Mouse (Mus musculus) spleen, embryonic (tissue): ENCODE measurements around the gene Hypk.
"Not testable (repeated sequence)": the region's sequence is repeated elsewhere in the genome, so short reads cannot be mapped to it uniquely, and the experiment has no call there.

Experiments used
- CTCF ChIA-PET: fragments of 350-600 bp; sonication (Branson Sonifier 250); formaldehyde crosslinking; loops from one replicate; lab custom pipeline; 2022; lab: Charles Lee

The Hypk gene

DNA sequence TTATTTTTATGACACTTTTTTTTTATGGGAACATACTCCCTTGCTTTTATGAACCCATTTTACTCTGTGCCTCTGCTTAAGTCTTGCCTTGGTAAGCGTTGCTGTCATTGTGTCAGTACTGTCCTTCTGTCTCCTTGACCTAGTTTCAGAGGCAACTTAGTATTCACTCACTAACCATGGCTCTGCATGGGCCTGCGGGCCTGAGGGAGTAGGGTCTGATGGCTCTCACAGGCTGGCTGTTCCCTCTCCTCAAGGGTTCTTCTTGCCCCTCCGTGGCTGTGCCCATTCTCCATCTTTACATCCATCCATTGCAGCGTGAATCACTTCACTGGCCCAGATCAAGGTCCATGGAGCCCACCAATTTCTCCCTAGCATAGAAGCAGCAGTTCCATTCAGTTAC, 6.6 kb upstream of the Hypk start:
- CTCF ChIA-PET: no interaction called here

DNA sequence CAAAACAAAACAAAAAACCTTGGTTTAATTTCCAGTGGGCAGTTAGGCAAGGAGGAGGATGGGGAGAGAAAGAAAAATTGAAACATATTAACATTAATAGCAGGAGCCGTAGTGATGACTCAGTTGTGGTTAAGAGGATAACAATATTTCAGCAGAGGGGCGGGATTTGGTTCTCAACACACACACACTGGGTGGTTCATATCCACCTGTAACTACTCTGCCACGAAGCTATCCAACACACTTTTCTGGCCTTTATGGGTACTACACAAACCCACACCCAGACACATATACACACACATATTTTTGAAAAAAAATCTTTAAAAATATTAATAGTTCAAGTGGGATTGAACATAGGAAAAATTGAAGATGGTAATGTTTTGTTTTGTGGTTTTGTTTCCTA, 6.1 kb upstream of the Hypk start:
- CTCF ChIA-PET: no interaction called here

DNA sequence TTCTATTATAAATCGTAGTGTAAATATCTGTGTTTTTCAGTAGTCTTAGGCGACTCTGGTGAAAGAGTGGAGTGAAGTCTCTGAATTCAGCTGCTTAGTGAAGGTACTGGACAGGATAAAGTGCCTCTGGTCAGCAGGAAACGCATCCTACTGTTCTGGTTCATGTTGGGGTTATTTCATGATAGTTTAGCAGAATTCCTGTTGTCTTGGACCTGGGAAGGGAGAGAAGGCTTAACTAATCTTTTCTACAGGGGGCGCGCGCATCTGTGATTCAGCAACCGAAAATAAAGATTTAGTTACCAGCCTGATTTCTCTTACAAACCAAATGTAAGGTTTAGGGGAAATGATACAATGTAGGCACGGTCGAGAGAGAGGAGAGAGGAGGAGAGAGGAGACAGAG, 5.0 kb upstream of the Hypk start:
- CTCF ChIA-PET: no interaction called here

DNA sequence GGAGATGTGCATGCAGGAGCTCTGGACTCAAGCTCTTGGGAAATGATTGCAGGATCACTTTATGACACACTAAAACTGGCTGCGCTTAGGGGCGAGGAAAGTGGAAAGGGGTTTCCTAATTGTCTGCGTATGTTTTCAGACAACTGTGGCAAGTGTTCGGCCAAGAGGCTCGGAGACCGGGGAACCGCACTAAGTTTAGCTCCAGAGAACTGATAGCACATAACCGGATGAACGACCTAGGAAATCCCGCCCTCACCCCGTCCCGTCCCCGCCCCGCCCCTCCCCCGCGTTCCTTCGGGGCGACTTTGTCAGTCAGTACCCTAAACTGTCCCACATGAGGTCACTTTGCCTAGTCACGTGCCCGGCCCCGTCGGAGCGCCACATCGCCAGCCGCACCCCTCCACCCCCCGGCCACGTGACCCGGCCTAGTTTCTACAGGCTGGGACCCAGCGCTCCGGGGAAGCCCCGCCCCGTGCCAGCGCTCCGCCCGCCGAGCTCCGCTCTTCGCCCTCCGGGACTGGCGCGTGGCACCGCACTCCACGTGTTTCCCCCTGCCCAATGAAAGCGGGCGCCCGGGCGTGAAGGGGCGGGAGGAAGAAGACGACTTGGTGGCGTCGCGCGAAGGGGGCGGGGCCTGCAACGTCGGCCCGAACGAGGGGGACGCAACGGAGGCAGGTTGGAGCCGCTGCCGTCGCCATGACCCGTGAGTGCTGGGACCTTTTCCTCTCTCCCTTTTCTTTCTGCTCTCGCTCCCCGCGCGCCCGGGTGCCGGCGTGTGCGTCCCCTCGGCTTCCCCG, 4.2 kb upstream of the Hypk start, which contains the start of gene Serf2:
TSS of gene Serf2 (plus strand) at position 457 of the 797 bp plus-strand sequence.
- CTCF ChIA-PET: interaction anchor here (1.6 kb wide), 1 partner anchor 9 kb away, joined by 3 read pairs; no protein-coding TSS in a partner anchor

DNA sequence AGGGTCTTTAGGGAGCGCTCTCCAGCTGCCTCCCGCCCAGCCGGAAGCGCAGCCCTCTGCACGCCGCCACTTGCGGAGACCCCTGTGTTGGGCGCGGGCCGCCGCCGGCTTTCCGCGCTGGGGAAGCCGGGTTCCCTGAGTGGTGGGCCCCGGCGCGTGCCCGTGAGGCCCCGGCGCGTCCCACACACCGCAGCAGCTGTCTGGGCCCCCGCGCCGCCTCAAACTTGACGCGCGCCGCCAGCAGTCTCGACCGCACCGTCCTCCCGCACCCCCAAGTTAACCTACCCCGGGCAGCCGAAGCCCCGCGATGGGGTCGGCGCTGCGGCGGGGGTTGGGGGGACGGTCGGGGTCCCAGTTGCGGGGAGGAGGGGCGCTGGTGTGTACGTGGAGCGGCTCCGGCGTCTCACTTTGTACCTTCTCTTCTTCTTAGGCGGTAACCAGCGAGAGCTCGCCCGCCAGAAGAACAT, 3.5 kb upstream of the Hypk start:
- CTCF ChIA-PET: interaction anchor here (1.6 kb wide), 1 partner anchor 8 kb away, joined by 3 read pairs; no protein-coding TSS in a partner anchor

DNA sequence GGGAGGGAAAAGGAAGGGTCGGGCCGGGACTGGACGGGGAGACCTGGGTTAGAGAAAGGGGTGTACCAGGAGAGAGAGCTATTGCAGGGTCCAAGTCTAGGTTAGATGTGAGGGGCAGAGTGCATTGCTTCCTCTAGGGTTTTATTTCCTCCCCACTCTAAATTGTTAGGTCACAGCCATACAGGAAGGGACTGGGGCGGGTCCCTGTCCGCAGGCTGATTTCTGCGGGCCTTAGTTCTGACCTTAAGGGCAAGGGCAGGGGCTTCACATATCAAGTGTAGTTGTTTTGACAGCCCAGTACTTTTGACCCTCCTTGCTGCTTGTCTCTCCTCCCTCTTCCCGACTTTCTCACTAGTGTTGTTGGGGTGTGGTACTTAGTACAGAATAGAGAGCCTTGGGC, 3.0 kb upstream of the Hypk start:
- CTCF ChIA-PET: interaction anchor here (0.5 to 1.6 kb wide), 2 partner anchors 8 to 23 kb away, joined by 3 to 5 read pairs; no protein-coding TSS in a partner anchor

DNA sequence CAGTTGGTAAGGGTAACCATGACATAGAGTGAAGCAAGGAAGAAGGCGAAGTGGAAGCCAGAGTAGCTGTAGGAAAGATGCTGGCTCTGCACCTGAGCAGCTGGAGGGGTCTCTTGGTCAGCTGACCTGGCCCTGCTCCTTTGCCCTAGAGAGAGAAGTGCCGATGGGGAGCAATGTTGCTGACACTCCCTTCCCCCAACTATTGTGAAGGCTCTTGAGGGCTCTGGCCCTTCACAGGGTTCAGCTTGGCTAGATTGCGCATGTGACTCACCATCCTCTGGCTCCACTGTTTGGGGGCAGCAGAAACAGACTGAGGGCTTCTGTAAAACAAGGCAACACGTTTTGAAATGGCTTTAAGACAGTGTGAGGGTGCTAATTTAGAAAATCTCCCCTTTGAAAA, 729 bp upstream of the Hypk start:
- CTCF ChIA-PET: no interaction called here

DNA sequence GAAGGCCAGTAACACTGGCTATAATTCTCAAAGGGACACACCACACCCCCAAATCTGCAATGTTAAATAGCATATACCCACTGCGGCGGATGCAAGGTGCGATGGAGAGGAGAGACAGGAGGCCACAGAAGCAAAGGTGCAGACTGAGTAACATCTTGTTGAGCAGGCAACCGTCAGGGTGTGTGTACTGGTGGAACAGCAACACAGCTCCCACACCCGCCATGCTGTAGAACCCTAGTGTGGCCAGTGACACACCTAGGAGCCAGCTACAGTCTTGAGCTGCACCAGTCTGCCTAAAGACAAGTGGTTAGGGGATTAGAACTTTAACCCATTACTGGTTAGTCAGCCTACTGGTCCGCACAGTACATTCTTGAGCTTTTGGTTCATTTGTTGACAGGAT, 827 bp downstream of the Hypk start:
- CTCF ChIA-PET: interaction anchor here (0.6 kb wide), 1 partner anchor 67 kb away, joined by 3 read pairs; no protein-coding TSS in a partner anchor

DNA sequence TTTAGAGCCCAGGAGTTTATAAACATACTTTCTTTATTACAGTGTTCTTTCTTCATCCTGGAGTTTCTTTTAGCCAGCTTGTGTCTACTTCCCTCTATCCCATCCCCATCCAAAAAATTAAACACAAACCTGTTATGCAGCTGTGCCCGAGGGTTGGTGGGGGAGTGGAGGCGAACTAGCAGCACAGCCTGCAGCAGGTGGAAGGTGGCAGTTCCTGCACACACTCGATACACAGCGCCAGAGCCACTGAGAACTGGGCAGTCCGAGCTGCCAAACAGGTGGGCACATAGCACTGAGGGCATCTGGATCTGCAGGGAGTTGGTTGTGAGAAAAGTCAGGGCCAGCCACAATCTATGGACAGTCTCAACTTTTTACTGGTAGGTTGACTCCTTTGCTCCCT, 2.4 kb downstream of the Hypk start:
- CTCF ChIA-PET: no interaction called here

DNA sequence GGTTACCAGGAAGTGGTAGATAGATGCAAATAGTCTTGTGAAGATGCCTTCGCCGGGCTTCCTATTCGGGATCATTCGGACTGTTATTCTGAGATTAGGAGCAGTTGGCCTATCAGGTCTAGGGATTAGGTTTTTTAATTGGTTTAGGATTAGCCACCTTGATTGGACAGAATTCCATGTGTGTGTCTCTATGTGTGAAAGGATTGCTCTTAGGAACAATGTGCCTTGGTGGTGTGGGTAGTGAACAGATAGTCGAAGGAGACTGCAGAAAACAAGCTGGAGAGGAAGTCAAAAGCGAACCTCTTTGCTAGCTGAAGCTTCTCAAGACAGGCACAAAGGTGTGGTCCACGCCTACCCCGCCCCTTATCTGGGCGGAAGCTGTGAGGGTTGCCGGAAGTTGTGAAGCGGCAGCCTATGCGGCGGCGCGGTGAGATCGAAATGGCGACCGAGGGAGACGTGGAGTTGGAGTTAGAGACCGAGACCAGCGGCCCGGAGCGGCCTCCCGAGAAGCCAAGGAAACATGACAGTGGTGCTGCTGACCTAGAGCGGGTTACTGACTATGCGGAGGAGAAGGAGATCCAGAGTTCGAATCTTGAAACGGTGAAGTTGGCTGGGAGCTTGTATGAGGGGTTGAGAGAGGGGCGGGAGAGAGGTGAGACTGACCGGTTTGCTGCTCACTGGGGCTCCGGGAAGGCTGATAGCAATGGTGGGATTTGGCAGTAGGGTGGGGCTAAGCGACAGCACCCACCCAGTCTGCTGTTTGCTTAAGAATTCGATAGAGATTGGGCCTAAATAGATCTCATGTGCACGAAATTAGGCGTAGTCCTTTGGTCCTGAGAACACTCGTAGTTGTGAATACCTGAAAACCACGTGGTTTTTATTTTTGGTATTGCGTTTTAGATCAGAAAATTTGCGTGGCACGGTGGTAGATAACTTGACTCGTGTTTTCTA, 3.9 kb downstream of the Hypk start, which contains the start of gene Serinc4:
TSS of gene Serinc4 (minus strand) at position 90 of the 951 bp plus-strand sequence.
- CTCF ChIA-PET: interaction anchor here (1.5 kb wide), 1 partner anchor 7 kb away, joined by 3 read pairs; the partner anchor contains the start of gene Serf2

DNA sequence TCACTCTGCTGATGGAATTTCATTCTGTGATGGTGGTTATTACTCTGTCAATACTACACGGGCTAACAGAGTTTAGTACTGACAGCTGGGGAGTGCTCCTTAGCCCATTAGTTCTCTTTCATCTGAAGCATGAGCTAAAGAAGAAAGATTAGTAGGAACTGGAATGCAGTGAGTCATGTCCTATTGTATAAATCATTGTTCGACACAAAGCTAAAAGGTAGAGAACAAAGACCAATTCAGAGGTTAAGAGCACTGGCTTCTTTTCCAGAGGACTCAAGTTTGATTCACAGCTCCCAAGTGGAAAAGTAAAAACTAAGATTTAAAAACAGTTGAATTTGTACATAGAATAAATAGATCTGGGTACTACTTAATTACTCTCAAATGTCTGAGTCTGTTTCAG, 7.0 kb downstream of the Hypk start:
- CTCF ChIA-PET: no interaction called here

DNA sequence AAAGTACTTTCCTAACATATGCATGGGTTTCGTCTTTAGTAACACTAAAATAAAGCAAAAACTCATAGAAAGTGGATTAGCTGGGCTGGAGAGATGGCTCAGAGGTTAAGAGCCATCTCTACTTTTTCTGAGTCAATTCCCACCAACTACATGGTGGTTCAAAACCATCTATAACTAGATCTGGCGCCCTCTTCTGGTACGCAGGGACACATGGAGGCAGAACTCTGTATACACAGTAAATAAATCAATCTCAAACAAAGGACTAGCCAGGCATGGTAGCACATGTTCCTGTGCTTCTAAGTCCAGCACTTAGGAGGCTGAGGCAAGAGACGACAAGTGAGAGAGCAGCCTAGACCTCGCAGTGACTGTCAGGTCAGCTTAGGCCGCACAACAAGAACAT, 15.9 kb downstream of the Hypk start:
- CTCF ChIA-PET: not testable (repeated sequence)

DNA sequence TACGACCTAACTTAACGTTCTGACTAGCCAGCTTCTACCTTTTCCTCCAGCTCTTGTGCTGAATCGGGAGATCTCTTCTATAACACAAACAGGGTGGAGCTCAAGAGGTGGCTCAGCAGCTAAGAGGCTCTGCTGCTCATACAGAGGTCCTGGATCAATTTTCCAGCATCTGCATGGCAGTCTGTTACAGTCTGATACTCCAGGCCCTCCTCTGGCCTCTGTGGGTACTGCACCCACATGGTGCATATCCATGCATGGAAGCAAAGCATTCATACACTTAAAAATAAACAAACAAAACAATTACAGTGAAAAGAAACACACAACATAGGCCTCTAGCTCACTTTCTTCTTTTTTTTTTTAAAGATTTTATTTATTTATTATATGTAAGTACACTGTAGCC, 19.7 kb downstream of the Hypk start:
- CTCF ChIA-PET: interaction anchor here (0.6 to 0.7 kb wide), 2 partner anchors 23 to 335 kb away, joined by 3 to 5 read pairs; no protein-coding TSS in a partner anchor

DNA sequence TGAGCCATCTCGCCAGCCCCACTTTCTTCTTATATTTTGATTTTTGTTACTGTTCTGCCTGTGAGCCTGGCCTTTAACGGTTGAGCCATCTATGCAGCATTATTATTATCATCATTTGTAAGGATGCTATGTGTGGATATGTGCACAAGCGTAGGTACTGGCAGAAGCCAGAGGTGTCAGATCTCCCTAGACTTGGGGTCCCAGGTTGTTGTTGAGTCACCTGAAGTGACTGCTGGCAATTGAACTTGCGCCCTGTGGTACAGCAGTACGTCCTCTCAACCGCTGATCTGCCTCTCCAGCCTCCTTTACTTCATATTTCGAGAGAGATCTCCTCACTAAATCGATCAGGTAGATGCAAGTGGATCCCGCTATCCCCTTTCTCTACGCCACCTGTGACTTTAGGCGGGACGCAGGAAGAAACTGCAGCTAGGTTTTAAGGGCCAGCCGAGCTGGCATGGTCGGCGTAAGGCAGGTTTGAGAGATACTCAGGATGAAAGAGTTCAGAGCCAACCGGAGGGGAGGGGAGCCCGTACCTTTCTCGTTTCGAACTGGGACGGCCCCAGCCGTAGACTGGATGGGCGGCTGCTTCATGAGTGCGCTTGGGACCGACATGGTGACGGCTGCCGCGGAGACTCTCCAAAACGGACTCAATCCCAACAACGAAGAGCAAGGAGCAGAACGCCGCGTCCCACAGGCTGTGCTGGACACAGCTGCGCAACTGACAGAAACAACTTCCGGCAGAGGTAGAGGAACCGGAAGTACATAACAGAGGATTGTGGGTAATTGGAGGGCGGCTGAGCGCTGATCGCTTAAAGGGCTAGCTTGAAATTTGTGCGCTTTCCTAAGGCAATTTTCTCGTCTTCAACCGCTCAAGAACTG, 20.4 kb downstream of the Hypk start, which contains the start of gene Mfap1b:
TSS of gene Mfap1b (minus strand) at position 767 of the 879 bp plus-strand sequence.
- CTCF ChIA-PET: interaction anchor here (0.6 to 0.7 kb wide), 2 partner anchors 48 to 336 kb away, joined by 3 to 4 read pairs; no protein-coding TSS in a partner anchor

DNA sequence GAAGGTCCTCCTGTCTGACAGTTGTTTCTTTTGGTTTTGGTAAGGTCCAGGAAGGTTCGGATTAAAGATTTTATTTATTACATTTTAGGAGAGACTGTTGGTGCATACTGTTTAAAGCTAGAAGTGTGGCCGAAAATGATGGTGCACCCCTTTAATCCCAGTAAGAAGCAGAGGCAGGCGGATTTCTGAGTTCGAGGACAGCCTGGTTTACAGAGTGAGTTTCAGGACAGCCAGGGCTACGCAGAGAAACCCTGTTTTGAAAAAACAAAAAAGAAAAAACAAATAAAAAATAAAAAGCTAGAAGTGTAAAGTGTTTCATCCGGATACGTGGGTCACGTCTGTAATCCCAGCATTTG, 21.1 kb downstream of the Hypk start:
- CTCF ChIA-PET: interaction anchor here (0.7 to 1.0 kb wide), 2 partner anchors 16 to 47 kb away, joined by 4 to 22 read pairs; no protein-coding TSS in a partner anchor

DNA sequence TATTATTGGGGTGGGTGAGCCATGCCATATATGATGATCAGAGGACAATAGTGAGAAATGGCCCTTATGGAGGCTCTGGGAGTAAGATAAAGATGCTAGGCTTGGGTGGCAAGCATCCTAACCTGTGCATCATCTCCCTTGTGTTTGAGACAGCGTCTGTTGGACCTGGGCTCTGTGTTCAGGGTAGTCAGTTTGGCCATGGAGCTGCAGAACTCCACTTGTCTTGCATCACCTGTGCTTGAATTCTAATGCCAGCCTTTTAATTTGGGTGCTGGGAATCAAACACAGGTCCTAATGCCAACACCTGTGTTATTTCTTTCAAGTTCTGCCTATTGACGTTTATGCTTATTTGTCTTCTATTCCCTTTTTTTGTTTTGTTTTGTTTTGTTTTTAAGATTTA, 22.2 kb downstream of the Hypk start:
- CTCF ChIA-PET: interaction anchor here (1.0 kb wide), 1 partner anchor 15 kb away, joined by 22 read pairs; no protein-coding TSS in a partner anchor

DNA sequence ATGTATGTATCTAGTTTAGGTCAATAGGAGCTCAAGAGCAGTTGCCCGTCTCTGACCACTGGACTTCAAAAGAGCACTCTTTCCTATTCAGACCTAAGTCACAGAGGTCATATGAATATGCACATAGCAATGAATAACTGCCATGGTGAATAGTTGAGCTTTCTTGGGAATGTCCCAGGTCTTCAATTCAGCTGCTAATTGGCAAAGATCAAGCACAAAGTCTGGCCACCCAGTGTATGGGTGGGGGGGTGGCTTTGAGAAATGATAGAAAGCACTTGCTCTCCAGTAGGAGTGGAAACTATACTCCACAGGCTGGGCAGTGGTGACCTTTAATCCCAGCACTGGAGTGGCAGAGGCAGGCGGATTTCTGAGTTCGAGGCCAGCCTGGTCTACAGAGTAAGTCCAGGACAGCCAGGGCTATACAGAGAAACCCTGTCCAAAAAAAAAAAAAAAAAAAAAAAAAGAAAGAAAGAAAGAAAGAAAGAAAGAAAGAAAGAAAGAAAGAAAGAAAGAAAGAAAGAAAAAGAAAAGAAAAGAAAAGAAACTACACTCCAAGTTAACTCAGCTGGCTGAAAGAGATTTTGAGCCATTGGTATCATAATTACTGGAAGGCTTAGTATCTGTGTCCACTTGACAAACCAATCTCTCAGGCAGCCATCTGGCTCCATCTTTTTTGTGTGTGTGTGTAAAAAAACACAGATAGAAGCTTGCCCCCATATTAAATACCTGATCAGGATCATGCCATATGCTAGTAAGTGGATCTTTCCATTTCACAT, 24.6 kb downstream of the Hypk start:
- CTCF ChIA-PET: interaction anchor here (0.6 kb wide), 1 partner anchor 52 kb away, joined by 4 read pairs; no protein-coding TSS in a partner anchor

DNA sequence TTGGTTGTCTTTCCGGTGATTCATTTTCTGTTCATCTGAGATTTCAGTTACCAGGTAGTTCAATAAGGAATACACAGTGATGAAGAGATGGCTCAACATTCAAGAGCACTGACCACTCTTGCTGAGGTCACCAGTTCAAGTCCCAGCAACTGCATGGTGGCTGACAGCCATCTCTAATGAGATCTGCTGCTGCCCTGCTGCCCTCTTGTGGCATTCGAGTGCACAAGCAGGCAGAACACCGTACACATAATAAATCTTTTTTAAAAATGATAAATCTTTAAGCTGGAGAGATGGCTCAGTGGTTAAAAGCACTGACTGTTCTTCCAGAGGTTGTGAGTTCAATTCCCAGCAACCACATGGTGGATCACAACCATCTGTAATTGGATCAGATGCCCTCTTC, 27.4 kb downstream of the Hypk start:
- CTCF ChIA-PET: no interaction called here

DNA sequence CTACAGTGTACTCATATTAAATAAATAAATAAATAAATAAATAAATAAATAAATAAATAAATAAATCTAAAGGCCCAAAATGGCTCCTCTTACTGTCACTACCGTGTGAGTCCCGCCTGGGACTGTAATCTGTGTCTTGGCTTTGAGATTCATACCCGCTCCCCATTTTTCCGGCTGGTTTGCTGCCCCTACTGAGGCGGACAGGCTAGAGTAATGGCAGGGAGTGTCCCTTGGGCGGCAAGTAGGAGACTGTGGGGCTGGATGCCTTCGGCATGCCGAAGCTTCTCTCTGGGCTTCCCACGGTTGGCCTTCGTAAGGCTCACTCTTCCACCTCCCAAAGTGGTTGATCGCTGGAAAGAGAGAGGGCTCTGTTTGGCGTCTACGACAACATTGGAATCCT, 27.8 kb downstream of the Hypk start:
- CTCF ChIA-PET: not testable (repeated sequence)

DNA sequence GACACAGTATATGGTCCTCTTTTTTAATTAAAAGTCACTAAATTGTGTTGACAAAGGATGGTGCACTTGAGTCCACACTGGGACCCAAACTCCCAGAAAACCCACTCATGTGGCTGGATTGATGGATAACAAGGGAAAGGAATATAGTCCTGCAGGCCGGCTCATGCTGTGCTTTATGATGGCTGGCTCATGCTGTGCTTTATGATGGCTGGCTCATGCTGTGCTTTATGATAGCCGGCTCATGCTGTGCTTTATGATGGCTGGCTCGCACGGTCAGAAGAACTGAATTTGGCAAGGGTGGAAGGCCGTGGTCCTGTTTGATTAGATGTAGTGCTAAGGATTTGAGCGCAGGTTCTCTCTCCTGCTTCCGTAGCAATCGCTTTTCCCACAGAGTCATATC, 30.5 kb downstream of the Hypk start:
- CTCF ChIA-PET: no interaction called here
